Mouse (Mus musculus): ENCODE data around the gene Cfap45.

DNA sequence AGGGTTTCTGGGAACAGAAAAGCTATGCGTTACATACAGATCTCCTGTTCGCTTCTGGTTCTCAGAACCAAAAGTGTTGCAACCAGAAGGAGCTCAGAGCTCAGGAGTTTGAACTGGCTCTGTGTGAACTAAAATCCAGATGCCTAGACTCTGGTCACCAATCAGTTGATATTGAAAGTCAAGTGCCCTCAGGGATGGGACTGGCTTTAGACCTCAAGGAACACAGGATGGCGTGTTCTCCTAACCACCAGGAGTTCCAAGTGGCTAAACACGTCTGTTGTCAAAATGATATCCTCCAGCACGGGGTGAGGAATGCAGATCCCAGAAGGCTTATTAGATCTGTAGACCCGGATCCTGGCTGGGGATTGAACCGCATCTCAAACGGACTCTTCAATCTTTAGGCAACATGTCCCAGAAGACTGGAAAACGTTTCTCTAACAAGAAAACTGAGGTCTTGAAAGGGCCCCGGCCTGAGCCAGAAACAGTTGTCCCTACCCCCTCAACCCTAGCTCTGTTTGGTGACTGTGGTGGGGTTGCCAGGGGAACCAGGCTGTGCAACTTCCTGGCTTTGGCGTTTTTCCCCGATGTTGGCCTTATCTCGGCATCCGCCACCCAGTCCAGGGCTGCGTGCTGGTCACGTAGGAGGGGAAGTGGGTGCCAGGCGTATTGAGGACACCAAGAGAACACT lies 6.9 kb upstream of the Cfap45 start:
- TF ChIP-seq CTCF (IDR thresholded peaks at IDR 0.05; ENCODE audit: control insufficient read depth, insufficient read depth, insufficient read length) = no peak
- TF ChIP-seq MYOD1 (IDR thresholded peaks at IDR 0.05; ENCODE audit: control insufficient read depth, insufficient read length, low read depth) = no peak
- TF ChIP-seq FOSL1 (IDR thresholded peaks at IDR 0.05; ENCODE audit: insufficient read depth, low read length, poor library complexity, severe bottlenecking) = no peak
- TF ChIP-seq CEBPB (IDR thresholded peaks at IDR 0.05; ENCODE audit: low read depth) = no peak
- TF ChIP-seq USF1 (IDR thresholded peaks at IDR 0.05; ENCODE audit: low read depth) = no peak

Measured in C2C12 (cell line).